Mouse (Mus musculus) bone marrow macrophage, adult 2 months (primary cell): ENCODE data around the gene Ppfia2.

Experiments
- CTCF ChIP-seq: IDR thresholded peaks from 2 replicates; pipeline ENCODE4 v1.5.1; 2012; ENCODE audit warnings: low read depth, mild to moderate bottlenecking, low read length, moderate library complexity
- POLR2A ChIP-seq: IDR thresholded peaks from 2 replicates; pipeline ENCODE4 v1.6.1; 2012; ENCODE audit warnings: mild to moderate bottlenecking, low read depth, low read length, borderline replicate concordance

DNA sequence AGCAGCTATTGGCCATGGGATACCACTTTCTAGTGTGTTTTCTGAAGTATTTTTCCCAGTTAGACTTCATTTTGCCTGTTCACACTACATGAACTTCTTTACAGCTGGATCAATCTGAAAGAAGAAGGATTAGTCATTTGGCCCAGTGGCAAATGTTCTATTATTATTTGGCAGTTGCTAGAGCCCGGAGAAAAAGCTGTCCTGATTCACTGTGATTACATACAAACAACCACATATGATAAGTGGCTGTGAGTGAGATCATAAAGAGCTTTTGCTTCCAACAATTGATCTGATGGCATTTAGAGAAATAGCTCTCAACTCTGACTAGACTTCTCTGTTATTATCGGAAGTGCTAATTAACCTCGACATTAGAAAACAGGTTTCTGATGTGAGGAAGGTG, 440.0 kb downstream of the Ppfia2 start:
- TF ChIP-seq CTCF (no peak), POLR2A (no peak)
